Mouse (Mus musculus) intestine, embryonic 14.5 days (tissue): ENCODE data around the gene Tex38. TPM values are rescaled to one million over a fixed set of nuclear protein-coding genes. Genes with fewer than 3 reads are reported as not detected.

Experiments used
- ATAC-seq: fragments of 200-750 bp; cut with Nextera tagmentation; replicated peaks from 2 replicates; pipeline ENCODE4 v1.8.0; 2017; ENCODE audit warnings: low read depth, moderate number of reproducible peaks, moderate TSS enrichment, moderate library complexity; ENCODE audit not compliant: low FRiP score, low TSS enrichment
- DNase-seq: peaks from one replicate; pipeline ENCODE4 v3.0.0-alpha.2; 2018; ENCODE audit warnings: low spot score
- H3K27ac ChIP-seq: fragments of 300-500 bp; sonication (generic); 2 replicates; pipeline ENCODE4 v1.5.1; 2014; ENCODE audit warnings: low read depth, mild to moderate bottlenecking, control low read depth
- H3K27me3 ChIP-seq: fragments of 300-500 bp; sonication (generic); replicated peaks from 2 replicates; pipeline ENCODE4 v1.6.1; 2014; ENCODE audit warnings: low read length, control low read depth; ENCODE audit not compliant: control insufficient read depth, insufficient read depth
- H3K36me3 ChIP-seq: fragments of 300-500 bp; sonication (generic); 2 replicates; pipeline ENCODE4 v1.6.1; 2014; ENCODE audit warnings: low read length, control low read depth; ENCODE audit not compliant: control insufficient read depth, insufficient read depth
- H3K4me1 ChIP-seq: fragments of 300-500 bp; sonication (generic); replicated peaks from 2 replicates; pipeline ENCODE4 v1.6.1; 2014; ENCODE audit warnings: low read length, control low read depth, mixed read lengths; ENCODE audit not compliant: control insufficient read depth, insufficient read depth
- H3K4me2 ChIP-seq: fragments of 300-500 bp; sonication (generic); 2 replicates; pipeline ENCODE4 v1.6.1; 2014; ENCODE audit warnings: low read length
- H3K4me3 ChIP-seq: fragments of 300-500 bp; sonication (generic); 2 replicates; pipeline ENCODE4 v1.5.1; 2014; ENCODE audit warnings: low read depth, low read length, control low read depth, mixed read lengths
- H3K9ac ChIP-seq: fragments of 300-500 bp; sonication (generic); 2 replicates; pipeline ENCODE4 v1.6.1; 2014; ENCODE audit warnings: mild to moderate bottlenecking, low read length
- H3K9me3 ChIP-seq: fragments of 300-500 bp; sonication (generic); 2 replicates; pipeline ENCODE4 v1.6.1; 2016; ENCODE audit warnings: low read length, control low read depth; ENCODE audit not compliant: control insufficient read depth
- WGBS: fragments of 180-500 bp; shearing (Covaris S2); extraction: QIAGEN DNeasy Blood & Tissue Kit; methylation state at CpG from one replicate; pipeline ENCODE4 v1.1.7; 2014; 5-methylcytosine and 5-hydroxymethylcytosine counted together
- polyA plus RNA-seq: library from polyadenylated mRNA; unstranded; fragments of >200 nt; fragmentation: Nextera tagmentation; extraction: Ambion mirVana; gene quantifications from 2 replicates; pipeline ENCODE4 v1.2.1, GENCODE M21; 2014

Tex38 gene
- polyA plus RNA-seq, 1 experiment from 2014 or later = 0.39 TPM

DNA sequence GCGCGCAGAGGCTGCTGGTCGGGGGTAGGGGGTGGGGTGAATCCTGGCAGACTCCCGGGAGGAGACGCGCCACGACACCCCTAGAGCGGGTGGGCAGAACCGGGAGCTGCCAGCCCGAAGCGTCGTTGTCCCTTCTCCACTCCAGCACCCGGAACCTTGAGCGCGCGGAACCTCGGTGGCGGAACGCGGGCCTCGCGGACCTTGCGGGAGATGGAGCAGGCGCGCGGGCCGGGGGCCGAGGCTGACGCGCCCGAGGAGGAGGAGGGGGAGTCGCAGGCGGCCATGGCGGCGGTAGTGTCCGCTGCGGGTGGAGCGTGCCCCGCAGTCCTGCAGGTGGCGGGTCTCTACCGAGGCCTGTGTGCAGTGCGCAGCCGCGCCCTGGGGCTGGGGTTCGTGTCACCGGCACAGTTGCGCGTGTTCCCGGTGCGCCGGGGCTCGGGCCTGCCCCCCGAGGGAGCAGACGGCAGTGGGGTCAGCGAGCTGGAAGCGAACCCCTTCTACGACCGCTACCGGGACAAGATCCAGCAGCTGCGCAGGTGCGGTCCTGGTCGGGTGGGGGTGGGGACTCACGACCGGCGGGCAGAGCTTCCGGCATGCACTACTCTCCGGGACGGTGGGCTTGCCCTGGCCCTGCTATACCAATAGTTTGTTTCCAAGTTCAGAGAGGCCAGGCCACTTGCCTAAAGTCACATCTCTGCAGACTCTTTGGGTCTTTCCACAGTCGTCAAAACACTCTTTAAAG, 4.1 kb upstream of the Tex38 start, which contains the start of gene Atpaf1:
Atpaf1 (plus strand) TSS at position 44 of the 742 bp plus-strand sequence.
- under 1% methylated on average over 55 of the region's 69 CpGs for WGBS
- H3K4me1 ChIP-seq = peaks cover 6% of the 10 kb centered on the region; the same call in 1 of the 2 replicates
- ATAC-seq = peak; percentile 87
- H3K27ac ChIP-seq = peak within 1 kb of the TSS; percentile 64
- peak within 1 kb of the TSS; percentile 81 for H3K9ac ChIP-seq
- H3K9me3 ChIP-seq = no peaks in the 10 kb centered on the region
- H3K27me3 ChIP-seq = no peaks in the 10 kb centered on the region
- H3K4me3 ChIP-seq = peak within 1 kb of the TSS; percentile 69
- peak; percentile 89 for DNase-seq
- peaks cover 13% of the 10 kb centered on the region for H3K36me3 ChIP-seq
- H3K4me2 ChIP-seq = peak within 1 kb of the TSS; percentile 82

DNA sequence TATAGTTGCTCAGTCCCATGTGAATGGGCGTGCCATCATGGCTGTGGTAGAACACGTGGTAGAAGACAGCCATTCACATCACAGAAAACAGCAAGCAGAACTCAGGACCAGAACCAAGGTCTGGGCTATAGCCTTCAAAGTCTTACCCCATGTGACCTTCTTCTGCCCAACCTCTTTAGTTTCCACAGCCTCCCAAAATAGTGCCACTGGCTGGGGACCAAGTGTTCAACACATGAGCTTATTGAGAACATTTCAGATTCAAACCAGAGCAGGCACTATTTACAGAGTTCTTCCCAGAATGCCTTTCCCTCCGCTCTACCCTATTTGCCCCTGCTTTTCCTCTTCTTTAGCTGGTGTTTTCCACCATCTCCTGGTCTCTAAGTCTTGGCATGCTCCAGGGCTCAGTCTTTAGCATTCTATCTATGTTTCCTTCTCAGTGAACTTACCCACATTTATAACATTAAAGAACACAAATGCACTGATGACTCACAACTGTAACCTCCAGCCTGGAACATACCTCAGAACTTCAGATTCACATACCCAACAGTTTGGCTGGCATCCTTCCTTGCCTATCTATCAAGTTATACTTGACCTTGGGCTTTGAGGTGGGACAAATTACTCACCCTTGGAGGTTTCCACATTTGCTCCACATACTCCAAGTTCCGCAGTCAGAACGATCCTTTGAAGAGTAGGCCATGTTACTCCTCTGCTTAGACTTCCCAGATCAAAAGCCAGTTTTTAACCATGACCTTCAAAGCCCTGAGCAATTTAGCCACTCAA, 1.4 kb upstream of the Tex38 start:
- Histone ChIP-seq H3K27ac (no peak overlapping the region), H3K9ac (no peak overlapping the region), H3K27me3 (no peaks in the 10 kb centered on the region), H3K36me3 (0 out of 2 replicates have a peak, but pooled peaks cover 6% of the 10 kb centered on the region), H3K9me3 (no peaks in the 10 kb centered on the region), H3K4me2 (no peak overlapping the region), H3K4me1 (peaks cover 6% of the 10 kb centered on the region; the same call in 1 of the 2 replicates), H3K4me3 (no peak overlapping the region)
- ATAC-seq (no peak), DNase-seq (no peak)
- 84% methylated on average over 5 of the region's 5 CpGs for WGBS

DNA sequence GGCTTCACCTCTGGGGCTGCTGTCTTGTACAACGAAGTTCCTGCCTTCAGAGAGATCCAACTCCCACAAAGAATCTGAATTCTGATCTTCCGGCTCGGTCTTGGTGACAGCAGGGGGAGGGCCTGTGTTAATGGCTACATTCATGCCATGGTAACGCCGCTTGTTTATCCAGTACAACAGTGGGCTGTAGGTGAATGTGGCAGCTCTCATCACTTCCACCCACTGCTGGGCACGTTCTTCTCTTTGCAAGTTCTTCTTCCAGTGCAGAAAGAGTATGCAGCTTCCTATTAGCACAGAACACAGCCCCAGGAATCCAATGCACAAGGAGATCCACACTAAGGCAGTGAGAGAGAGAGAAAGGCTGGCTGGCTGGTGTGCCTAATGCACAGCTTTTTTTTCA, 549 bp downstream of the Tex38 start:
- Histone ChIP-seq H3K4me3 (no peak overlapping the region), H3K9me3 (no peaks in the 10 kb centered on the region), H3K27me3 (no peaks in the 10 kb centered on the region), H3K9ac (no peak overlapping the region), H3K27ac (no peak overlapping the region), H3K4me1 (no peaks in the 10 kb centered on the region), H3K36me3 (peaks cover 14% of the 10 kb centered on the region; the same call in 1 of the 2 replicates), H3K4me2 (no peak overlapping the region)
- ATAC-seq = no peak
- no peak for DNase-seq
- 43% methylated on average over 6 of the region's 6 CpGs for WGBS

DNA sequence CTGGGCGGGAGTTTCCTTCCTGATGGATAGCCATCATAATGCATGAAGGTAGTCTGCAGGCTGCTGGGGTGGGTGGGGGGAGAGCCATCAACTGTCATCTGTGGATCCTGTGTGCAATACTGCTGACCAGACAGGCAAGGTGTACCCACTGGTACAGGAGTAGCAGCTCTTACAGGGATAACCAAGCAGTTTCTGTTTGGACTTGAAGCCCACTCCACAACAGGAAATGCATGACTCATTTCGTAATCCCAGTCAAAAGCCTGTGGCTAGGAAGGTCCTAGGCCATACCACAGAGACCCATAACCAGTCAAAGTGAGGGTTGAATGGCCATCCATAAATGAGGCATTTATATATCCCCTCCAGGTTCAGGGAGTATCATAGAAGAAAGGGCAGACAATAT, 3.2 kb downstream of the Tex38 start:
- ATAC-seq (no peak; the same call in 1 of the 2 replicates), DNase-seq (no peak)
- Histone ChIP-seq H3K4me3 (no peak overlapping the region), H3K27ac (no peak overlapping the region), H3K36me3 (peaks cover 26% of the 10 kb centered on the region), H3K4me1 (no peaks in the 10 kb centered on the region), H3K9me3 (no peaks in the 10 kb centered on the region), H3K27me3 (no peaks in the 10 kb centered on the region), H3K9ac (no peak overlapping the region), H3K4me2 (no peak overlapping the region)
- WGBS = 89% methylated on average over 2 of the region's 2 CpGs

DNA sequence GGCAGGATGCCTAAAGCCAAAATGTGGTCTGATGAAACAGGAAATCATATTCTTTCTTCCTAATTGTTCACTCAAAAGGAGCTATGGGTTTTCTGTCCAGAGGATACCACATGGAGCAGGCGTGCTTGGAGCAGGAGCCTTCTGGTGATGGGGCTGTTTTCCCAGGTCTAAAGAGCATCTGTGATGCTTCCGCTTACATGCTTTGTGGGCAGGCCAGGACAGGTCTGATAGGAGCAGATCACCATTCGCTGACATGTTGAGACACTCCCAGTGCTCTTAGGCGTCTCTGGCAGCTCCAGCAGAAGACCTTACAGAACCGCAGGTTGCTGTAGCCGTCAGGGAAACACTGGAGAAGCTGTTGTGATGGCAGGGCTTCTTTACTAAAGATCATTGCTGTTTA, 5.8 kb downstream of the Tex38 start:
- 85% methylated on average over 6 of the region's 6 CpGs for WGBS
- no peak overlapping the region for H3K4me2 ChIP-seq
- H3K9ac ChIP-seq = no peak overlapping the region
- H3K27ac ChIP-seq = no peak overlapping the region
- no peak for DNase-seq
- no peaks in the 10 kb centered on the region for H3K9me3 ChIP-seq
- no peaks in the 10 kb centered on the region for H3K27me3 ChIP-seq
- H3K36me3 ChIP-seq = peaks cover 41% of the 10 kb centered on the region
- no peak overlapping the region for H3K4me3 ChIP-seq
- H3K4me1 ChIP-seq = no peaks in the 10 kb centered on the region
- no peak for ATAC-seq

DNA sequence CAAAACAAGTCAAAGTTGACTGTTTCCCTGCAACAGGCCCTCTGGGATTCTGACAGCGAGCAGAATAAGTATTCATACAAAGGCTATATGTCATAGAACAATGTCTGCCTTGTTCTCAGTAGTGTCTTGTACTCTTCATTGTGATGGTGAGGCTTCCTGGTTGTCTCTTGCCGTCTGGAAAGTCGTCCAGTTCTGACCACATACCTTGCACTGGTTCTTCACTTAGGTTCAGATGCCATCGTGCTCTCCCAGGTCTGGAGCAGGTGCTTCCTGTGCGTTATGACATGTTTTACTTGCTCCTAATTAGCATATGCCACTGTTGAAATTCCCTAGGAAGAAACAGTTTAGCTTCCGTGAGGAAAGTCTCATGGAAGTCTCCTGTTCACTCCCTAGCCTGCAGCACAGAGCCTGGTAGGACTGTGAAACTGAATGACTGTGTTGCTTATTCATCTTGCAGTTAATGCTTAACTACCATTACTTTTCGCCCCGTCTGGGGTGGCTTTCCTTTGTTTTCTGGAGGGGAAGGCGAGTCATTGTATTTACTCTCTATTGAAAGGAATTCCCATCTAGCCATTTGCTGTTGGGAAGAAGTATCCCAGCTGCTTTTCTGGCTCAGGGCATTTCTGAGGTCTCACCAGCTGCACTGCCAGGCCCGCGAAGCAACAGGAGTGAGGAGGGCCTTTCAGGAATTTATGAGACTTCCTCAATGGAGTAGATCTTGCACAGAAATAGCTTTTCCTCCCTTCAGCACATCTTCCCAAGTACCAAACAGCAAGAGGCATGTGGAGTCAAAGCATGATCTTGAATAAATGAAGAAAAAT, 13.0 kb downstream of the Tex38 start:
- peak; percentile 62 for ATAC-seq
- Histone ChIP-seq H3K9ac (no peak overlapping the region), H3K36me3 (peaks cover 57% of the 10 kb centered on the region), H3K9me3 (no peaks in the 10 kb centered on the region), H3K4me2 (no peak overlapping the region), H3K27me3 (no peaks in the 10 kb centered on the region), H3K4me3 (no peak overlapping the region), H3K27ac (peak overlapping the region; percentile 52), H3K4me1 (no peaks in the 10 kb centered on the region)
- DNase-seq = peak; percentile 55
- 57% methylated on average over 11 of the region's 11 CpGs for WGBS

DNA sequence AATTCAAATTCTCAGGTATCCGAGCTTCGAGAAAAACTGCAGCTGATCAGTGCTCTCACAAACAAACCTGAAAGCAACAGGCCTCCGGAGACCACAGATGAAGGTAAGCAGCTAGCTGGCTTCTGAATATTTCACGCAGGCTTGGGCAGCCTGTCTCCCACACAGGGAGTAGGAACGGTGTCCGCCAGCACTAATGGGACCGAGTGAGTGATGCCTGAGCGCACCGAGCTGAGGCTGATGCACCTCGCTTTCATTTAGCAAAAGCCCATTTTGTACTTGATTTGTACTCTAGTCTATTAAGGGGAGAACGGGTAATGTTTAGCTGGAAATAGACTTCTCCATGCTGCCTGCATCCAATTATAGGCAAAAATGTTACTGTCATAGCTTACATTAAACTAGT, 16.2 kb downstream of the Tex38 start:
- 91% methylated on average over 11 of the region's 11 CpGs for WGBS
- Histone ChIP-seq H3K9ac (no peak overlapping the region), H3K4me3 (no peak overlapping the region), H3K36me3 (peaks cover 58% of the 10 kb centered on the region), H3K27ac (no peak overlapping the region), H3K9me3 (no peaks in the 10 kb centered on the region), H3K4me2 (no peak overlapping the region), H3K27me3 (no peaks in the 10 kb centered on the region), H3K4me1 (no peaks in the 10 kb centered on the region)
- DNase-seq = no peak
- no peak for ATAC-seq

DNA sequence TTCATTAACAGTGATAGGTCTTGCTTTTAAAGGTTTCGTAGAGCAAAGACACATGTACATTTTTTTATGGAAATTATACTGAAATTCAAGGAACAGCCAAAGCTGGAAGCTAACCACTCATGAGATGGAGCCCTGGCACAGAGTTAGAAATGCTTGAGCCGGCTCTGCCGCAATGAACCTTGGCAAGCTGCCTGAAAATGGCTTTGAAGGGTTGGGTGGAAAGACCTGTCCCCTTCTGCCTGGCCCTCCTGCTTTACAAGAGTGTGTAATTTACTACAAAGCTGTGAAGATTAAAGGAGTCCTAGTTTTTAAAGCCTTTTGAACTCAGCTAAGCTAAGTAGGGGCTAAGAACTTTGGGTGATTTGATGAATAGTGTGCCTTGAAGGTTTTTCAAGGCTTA, 19.6 kb downstream of the Tex38 start:
- WGBS = 60% methylated on average over 3 of the region's 3 CpGs
- H3K36me3 ChIP-seq = peaks cover 66% of the 10 kb centered on the region
- H3K4me2 ChIP-seq = no peak overlapping the region
- DNase-seq (no peak), ATAC-seq (no peak)
- H3K4me1 ChIP-seq = no peaks in the 10 kb centered on the region
- H3K9ac ChIP-seq = no peak overlapping the region
- no peaks in the 10 kb centered on the region for H3K9me3 ChIP-seq
- no peaks in the 10 kb centered on the region for H3K27me3 ChIP-seq
- no peak overlapping the region for H3K27ac ChIP-seq
- H3K4me3 ChIP-seq = no peak overlapping the region
